Mouse (Mus musculus) stomach, embryonic 16.5 days (tissue): ENCODE measurements at regions not wholly inside any gene's neighbourhood (a gene's known extent, or its start where the extent isn't known, plus 50 kb on each side); places are given as distances from the start of the nearest gene placed in this dataset.

ENCODE experiments used
- ATAC-seq: fragments of 200-750 bp; cut with Nextera tagmentation; 2 replicates; pipeline ENCODE4 v1.8.0; 2017; ENCODE audit warnings: moderate number of reproducible peaks, moderate TSS enrichment; ENCODE audit not compliant: insufficient read depth, low FRiP score
- H3K27ac ChIP-seq: fragments of 300-500 bp; sonication (generic); 2 replicates; pipeline ENCODE4 v1.5.1; 2014; ENCODE audit warnings: low read length
- H3K27me3 ChIP-seq: fragments of 300-500 bp; sonication (generic); 2 replicates; pipeline ENCODE4 v1.6.1; 2014; ENCODE audit warnings: low read length, control low read depth, mixed read lengths; ENCODE audit not compliant: control insufficient read depth, insufficient read depth
- H3K36me3 ChIP-seq: fragments of 300-500 bp; sonication (generic); 2 replicates; pipeline ENCODE4 v1.6.1; 2014; ENCODE audit warnings: low read length; ENCODE audit not compliant: control insufficient read depth, insufficient read depth
- H3K4me1 ChIP-seq: fragments of 300-500 bp; sonication (generic); 2 replicates; pipeline ENCODE4 v1.6.1; 2014; ENCODE audit warnings: low read length, control low read depth, mixed read lengths; ENCODE audit not compliant: control insufficient read depth, insufficient read depth
- H3K4me2 ChIP-seq: fragments of 300-500 bp; sonication (generic); 2 replicates; pipeline ENCODE4 v1.6.1; 2014; ENCODE audit warnings: low read depth, low read length, mixed read lengths
- H3K4me3 ChIP-seq: fragments of 300-500 bp; sonication (generic); replicated peaks from 2 replicates; pipeline ENCODE4 v1.5.1; 2014; ENCODE audit warnings: mild to moderate bottlenecking, low read length
- H3K9ac ChIP-seq: fragments of 300-500 bp; sonication (generic); 2 replicates; pipeline ENCODE4 v1.6.1; 2014; ENCODE audit warnings: low read length
- H3K9me3 ChIP-seq: fragments of 300-500 bp; sonication (generic); replicated peaks from 2 replicates; pipeline ENCODE4 v1.6.1; 2016; ENCODE audit warnings: low read length, control low read depth; ENCODE audit not compliant: control insufficient read depth
- WGBS: fragments of 180-500 bp; shearing (Covaris S2); extraction: QIAGEN DNeasy Blood & Tissue Kit; methylation state at CpG from one replicate; pipeline ENCODE4 v1.1.7; 2014; 5-methylcytosine and 5-hydroxymethylcytosine counted together

- WGBS = 78% methylated on average over 4 of the region's 4 CpGs
- ATAC-seq = no peak
Measured at GRCm38 (mm10) chr1:88825215-88825614, 123.2 kb upstream of the Arl4c start.

GRCm38 (mm10) chr1:88838661-88839274, 136.7 kb upstream of the Arl4c start:
- Histone ChIP-seq H3K36me3 (no peaks in the 10 kb centered on the region), H3K27ac (no peak overlapping the region), H3K4me2 (no peak overlapping the region), H3K9me3 (no peaks in the 10 kb centered on the region), H3K4me3 (no peak overlapping the region), H3K4me1 (peaks cover 9% of the 10 kb centered on the region), H3K9ac (no peak overlapping the region), H3K27me3 (no peaks in the 10 kb centered on the region)
- ATAC-seq = no peak
- whole genome bisulfite sequencing = 63% methylated on average over 11 of the region's 11 CpGs

More at GRCm38 (mm10) chr1:88825215-88825614, 123.2 kb upstream of the Arl4c start:
- H3K36me3 ChIP-seq = no peaks in the 10 kb centered on the region
- no peak overlapping the region for H3K4me3 ChIP-seq
- no peaks in the 10 kb centered on the region for H3K27me3 ChIP-seq
- no peaks in the 10 kb centered on the region for H3K4me1 ChIP-seq
- no peak overlapping the region for H3K4me2 ChIP-seq
- H3K27ac ChIP-seq = no peak overlapping the region
- no peaks in the 10 kb centered on the region for H3K9me3 ChIP-seq
- H3K9ac ChIP-seq = no peak overlapping the region

GRCm38 (mm10) chr1:88839407-88839976, 137.5 kb upstream of the Arl4c start:
- no peak for ATAC-seq
- no peak overlapping the region for H3K27ac ChIP-seq
- 15% methylated on average over 3 of the region's 3 CpGs for WGBS
- no peaks in the 10 kb centered on the region for H3K9me3 ChIP-seq
- no peak overlapping the region for H3K9ac ChIP-seq
- no peaks in the 10 kb centered on the region for H3K36me3 ChIP-seq
- H3K4me2 ChIP-seq = no peak overlapping the region
- no peaks in the 10 kb centered on the region for H3K27me3 ChIP-seq
- peaks cover 9% of the 10 kb centered on the region for H3K4me1 ChIP-seq
- H3K4me3 ChIP-seq = no peak overlapping the region

GRCm38 (mm10) chr1:88839977-88840628, 138.1 kb upstream of the Arl4c start:
- H3K4me3 ChIP-seq = no peak overlapping the region
- 0 out of 2 replicates have a peak overlapping the region, but pooled peaks have one; percentile 46 for H3K27ac ChIP-seq
- no peak; the same call in 1 of the 2 replicates for ATAC-seq
- H3K4me2 ChIP-seq = no peak overlapping the region
- peaks cover 9% of the 10 kb centered on the region for H3K4me1 ChIP-seq
- H3K9ac ChIP-seq = no peak overlapping the region
- H3K36me3 ChIP-seq = no peaks in the 10 kb centered on the region
- no peaks in the 10 kb centered on the region for H3K9me3 ChIP-seq
- 46% methylated on average over 9 of the region's 9 CpGs for whole genome bisulfite sequencing
- no peaks in the 10 kb centered on the region for H3K27me3 ChIP-seq

- no peaks in the 10 kb centered on the region for H3K36me3 ChIP-seq
- H3K9me3 ChIP-seq = no peaks in the 10 kb centered on the region
- H3K4me1 ChIP-seq = peaks cover 9% of the 10 kb centered on the region
- 77% methylated on average over 9 of the region's 9 CpGs for WGBS
- H3K4me3 ChIP-seq = no peak overlapping the region
- no peak overlapping the region for H3K27ac ChIP-seq
- ATAC-seq = no peak
- no peak overlapping the region for H3K9ac ChIP-seq
- no peaks in the 10 kb centered on the region for H3K27me3 ChIP-seq
- no peak overlapping the region for H3K4me2 ChIP-seq
Measured at GRCm38 (mm10) chr1:88840991-88841592, 139.1 kb upstream of the Arl4c start.

GRCm38 (mm10) chr1:88847333-88848091, 145.5 kb upstream of the Arl4c start:
- H3K27me3 ChIP-seq = no peaks in the 10 kb centered on the region
- no peak for ATAC-seq
- WGBS = 45% methylated on average over 16 of the region's 16 CpGs
- H3K9ac ChIP-seq = no peak overlapping the region
- H3K9me3 ChIP-seq = no peaks in the 10 kb centered on the region
- no peaks in the 10 kb centered on the region for H3K4me1 ChIP-seq
- no peak overlapping the region for H3K4me2 ChIP-seq
- no peak overlapping the region for H3K4me3 ChIP-seq
- no peak overlapping the region for H3K27ac ChIP-seq
- H3K36me3 ChIP-seq = no peaks in the 10 kb centered on the region

- Histone ChIP-seq H3K9me3 (no peaks in the 10 kb centered on the region), H3K9ac (no peak overlapping the region), H3K27me3 (no peaks in the 10 kb centered on the region), H3K4me3 (no peak overlapping the region), H3K27ac (no peak overlapping the region), H3K36me3 (no peaks in the 10 kb centered on the region), H3K4me2 (no peak overlapping the region), H3K4me1 (no peaks in the 10 kb centered on the region)
- 72% methylated on average over 8 of the region's 8 CpGs for WGBS
- no peak for ATAC-seq
Measured at GRCm38 (mm10) chr1:88848246-88848645, 146.2 kb upstream of the Arl4c start.

- no peak for ATAC-seq
- no peaks in the 10 kb centered on the region for H3K36me3 ChIP-seq
- no peak overlapping the region for H3K9ac ChIP-seq
- H3K27ac ChIP-seq = no peak overlapping the region
- no peaks in the 10 kb centered on the region for H3K4me1 ChIP-seq
- WGBS = 88% methylated on average over 5 of the region's 5 CpGs
- H3K4me2 ChIP-seq = no peak overlapping the region
- H3K27me3 ChIP-seq = no peaks in the 10 kb centered on the region
- H3K9me3 ChIP-seq = no peaks in the 10 kb centered on the region
- H3K4me3 ChIP-seq = no peak overlapping the region
Measured at GRCm38 (mm10) chr1:88849421-88849820, 147.4 kb upstream of the Arl4c start.
